ENCODE assay signal across 8 mouse cellular contexts in genomic region chr7:30194101-30194831, GRCm38 (mm10). TPM values are rescaled to one million over a fixed set of nuclear protein-coding genes. Genes with fewer than 3 reads are reported as not detected.
A peak's percentile ranks its signal among the peaks of the same experiment; 100 is the strongest.
DNase-seq lines count a peak whose midpoint lies in the region; ATAC-seq and TF ChIP-seq lines count a peak whose summit lies in the region.

No protein-coding gene starts in this region.

- no peaks in the 10 kb centered on the region for H3K9me3 ChIP-seq in forebrain, embryonic 15.5 days
- no peaks in the 10 kb centered on the region for H3K9me3 ChIP-seq in liver, embryonic 12.5 days (replicated peaks)
- H3K9me3 ChIP-seq in neural tube, embryonic 12.5 days, result no peaks in the 10 kb centered on the region

- peak overlapping the region; percentile 90 for H3K4me3 ChIP-seq in testis, adult 2 months (ENCODE audit: control insufficient read depth, low read depth, low read length)
- peak overlapping the region; percentile 90 for H3K4me3 ChIP-seq in cerebellum, adult 2 months (replicated peaks; ENCODE audit: insufficient read depth, low read depth, low read length)
- H3K4me3 ChIP-seq in forebrain, embryonic 15.5 days, result peak overlapping the region; percentile 82
- peak overlapping the region; percentile 79 for H3K4me3 ChIP-seq in liver, embryonic 12.5 days
- H3K4me3 ChIP-seq in neural tube, embryonic 12.5 days, result peak overlapping the region; percentile 73

- under 1% methylated on average over 26 of the region's 26 CpGs for WGBS in cerebellum, adult 2 months
- WGBS in forebrain, embryonic 15.5 days, result under 1% methylated on average over 26 of the region's 26 CpGs
- WGBS in liver, embryonic 12.5 days (ENCODE audit: insufficient replicate concordance), result under 1% methylated on average over 26 of the region's 26 CpGs
- WGBS in neural tube, embryonic 12.5 days, result 1% methylated on average over 26 of the region's 26 CpGs

- H3K4me1 ChIP-seq in testis, adult 2 months (ENCODE audit: control insufficient read depth, insufficient read depth, low read length), result peaks cover 33% of the 10 kb centered on the region
- H3K4me1 ChIP-seq in cerebellum, adult 2 months (ENCODE audit: control insufficient read depth, insufficient read depth, low read length), result peaks cover 20% of the 10 kb centered on the region
- peaks cover 26% of the 10 kb centered on the region for H3K4me1 ChIP-seq in forebrain, embryonic 15.5 days
- peaks cover 37% of the 10 kb centered on the region for H3K4me1 ChIP-seq in liver, embryonic 12.5 days
- peaks cover 23% of the 10 kb centered on the region for H3K4me1 ChIP-seq in neural tube, embryonic 12.5 days

- DNase-seq in testis, postnatal 14 days (ENCODE audit: low spot score), result no peak
- DNase-seq in cerebellum, adult 2 months, result peak; percentile 72 to 75
- peak; percentile 71 for DNase-seq in induced T-regulatory cell, adult 2 months (ENCODE audit: low read depth)
- no peak for DNase-seq in urinary bladder, adult 2 months (ENCODE audit: low spot score)

- TF ChIP-seq CTCF in testis, adult 2 months (IDR thresholded peaks at IDR 0.05; ENCODE audit: control insufficient read depth, insufficient read depth, insufficient replicate concordance, low read depth, low read length), result no peak
- TF ChIP-seq CTCF in cerebellum, adult 2 months (IDR thresholded peaks at IDR 0.05; ENCODE audit: borderline replicate concordance, insufficient read depth, low read depth, low read length), result no peak

- H3K9ac ChIP-seq in forebrain, embryonic 15.5 days (replicated peaks), result peak overlapping the region; percentile 70
- H3K9ac ChIP-seq in liver, embryonic 12.5 days, result peak overlapping the region; percentile 87
- peak overlapping the region; percentile 72 for H3K9ac ChIP-seq in neural tube, embryonic 12.5 days

- H3K27me3 ChIP-seq in testis, adult 2 months (ENCODE audit: control insufficient read depth, insufficient read depth, low read length), result no peaks in the 10 kb centered on the region
- no peaks in the 10 kb centered on the region for H3K27me3 ChIP-seq in cerebellum, adult 2 months (ENCODE audit: control insufficient read depth, insufficient read depth, low read length)
- no peaks in the 10 kb centered on the region for H3K27me3 ChIP-seq in forebrain, embryonic 15.5 days
- H3K27me3 ChIP-seq in liver, embryonic 12.5 days (replicated peaks), result no peaks in the 10 kb centered on the region
- no peaks in the 10 kb centered on the region for H3K27me3 ChIP-seq in neural tube, embryonic 12.5 days (replicated peaks)

- H3K36me3 ChIP-seq in testis, adult 2 months (ENCODE audit: control insufficient read depth, insufficient read depth, low read length), result no peaks in the 10 kb centered on the region
- H3K36me3 ChIP-seq in forebrain, embryonic 15.5 days, result peaks cover 21% of the 10 kb centered on the region
- peaks cover 38% of the 10 kb centered on the region for H3K36me3 ChIP-seq in liver, embryonic 12.5 days
- peaks cover 25% of the 10 kb centered on the region for H3K36me3 ChIP-seq in neural tube, embryonic 12.5 days

- peak overlapping the region; percentile 92 for H3K27ac ChIP-seq in testis, adult 2 months (ENCODE audit: control insufficient read depth, insufficient read depth, low read depth, low read length)
- peak overlapping the region; percentile 89 for H3K27ac ChIP-seq in cerebellum, adult 2 months (ENCODE audit: insufficient read depth, low read length)
- H3K27ac ChIP-seq in forebrain, embryonic 15.5 days (replicated peaks), result peak overlapping the region; percentile 77
- peak overlapping the region; percentile 92 for H3K27ac ChIP-seq in liver, embryonic 12.5 days
- H3K27ac ChIP-seq in neural tube, embryonic 12.5 days, result no peak overlapping the region

- peak overlapping the region; percentile 77 for H3K4me2 ChIP-seq in forebrain, embryonic 15.5 days (replicated peaks)
- peak overlapping the region; percentile 88 for H3K4me2 ChIP-seq in liver, embryonic 12.5 days
- H3K4me2 ChIP-seq in neural tube, embryonic 12.5 days (replicated peaks), result peak overlapping the region; percentile 88

- TF ChIP-seq POLR2A in testis, adult 2 months (IDR thresholded peaks at IDR 0.05; ENCODE audit: control insufficient read depth, low read depth, low read length), result no peak
- TF ChIP-seq POLR2A in cerebellum, adult 2 months (IDR thresholded peaks at IDR 0.05; ENCODE audit: borderline replicate concordance, insufficient read depth, low read length), result no peak

- ATAC-seq in forebrain, embryonic 15.5 days (replicated peaks), result peak; percentile 20
- ATAC-seq in liver, embryonic 12.5 days, result peak; percentile 51
- peak; percentile 36; the same call in 1 of the 2 replicates for ATAC-seq in neural tube, embryonic 12.5 days (ENCODE audit: low FRiP score, low read depth)

RNA-seq across cellular contexts. Expression of gene Capns1, which starts 4.3 kb away (rescaled TPM):
- 562 and 592 TPM in 2 replicates for polyA plus RNA-seq in testis, adult 2 months (2012; rRNA removed)
- polyA plus RNA-seq in cerebellum, adult 2 months (2012; rRNA removed), result 463 and 475 TPM in 2 replicates
- 62.5 and 67.8 TPM in 2 replicates for polyA plus RNA-seq in forebrain, embryonic 15.5 days (2015; fragmentation: Nextera tagmentation; extraction: Ambion mirVana)
- polyA plus RNA-seq in liver, embryonic 12.5 days (2016; fragmentation: Nextera tagmentation; extraction: Ambion mirVana), result 42.6 and 49.2 TPM in 2 replicates
- polyA plus RNA-seq in neural tube, embryonic 12.5 days (2016; fragmentation: Nextera tagmentation; extraction: Ambion mirVana), result 73.3 and 78.3 TPM in 2 replicates
- polyA plus RNA-seq in urinary bladder, adult 2 months (2012; rRNA removed), result 449 and 545 TPM in 2 replicates

RNA-seq across cellular contexts. Expression of gene Cox7a1, which starts 10.3 kb away (rescaled TPM):
- polyA plus RNA-seq in testis, adult 2 months (2012; rRNA removed), result 4.0 and 5.2 TPM in 2 replicates
- polyA plus RNA-seq in cerebellum, adult 2 months (2012; rRNA removed), result 24.7 and 32.0 TPM in 2 replicates
- 3.3 and 4.2 TPM in 2 replicates for polyA plus RNA-seq in forebrain, embryonic 15.5 days (2015; fragmentation: Nextera tagmentation; extraction: Ambion mirVana)
- 4.4 and 6.2 TPM in 2 replicates for polyA plus RNA-seq in liver, embryonic 12.5 days (2016; fragmentation: Nextera tagmentation; extraction: Ambion mirVana)
- polyA plus RNA-seq in neural tube, embryonic 12.5 days (2016; fragmentation: Nextera tagmentation; extraction: Ambion mirVana), result 2.9 and 5.8 TPM in 2 replicates
- 16.9 and 19.4 TPM in 2 replicates for polyA plus RNA-seq in urinary bladder, adult 2 months (2012; rRNA removed)

RNA-seq across cellular contexts. Expression of gene Zfp146, which starts 24.7 kb away (rescaled TPM):
- 5.8 and 6.4 TPM in 2 replicates for polyA plus RNA-seq in testis, adult 2 months (2012; rRNA removed)
- polyA plus RNA-seq in cerebellum, adult 2 months (2012; rRNA removed), result 37.6 and 38.0 TPM in 2 replicates
- 16.1 and 18.4 TPM in 2 replicates for polyA plus RNA-seq in forebrain, embryonic 15.5 days (2015; fragmentation: Nextera tagmentation; extraction: Ambion mirVana)
- 6.8 and 6.9 TPM in 2 replicates for polyA plus RNA-seq in liver, embryonic 12.5 days (2016; fragmentation: Nextera tagmentation; extraction: Ambion mirVana)
- polyA plus RNA-seq in neural tube, embryonic 12.5 days (2016; fragmentation: Nextera tagmentation; extraction: Ambion mirVana), result 14.6 and 15.6 TPM in 2 replicates
- polyA plus RNA-seq in urinary bladder, adult 2 months (2012; rRNA removed), result 49.8 and 50.1 TPM in 2 replicates

RNA-seq across cellular contexts. Expression of gene Polr2i, which starts 37.5 kb away (rescaled TPM):
- 242 and 257 TPM in 2 replicates for polyA plus RNA-seq in testis, adult 2 months (2012; rRNA removed)
- polyA plus RNA-seq in cerebellum, adult 2 months (2012; rRNA removed), result 167 and 182 TPM in 2 replicates
- polyA plus RNA-seq in forebrain, embryonic 15.5 days (2015; fragmentation: Nextera tagmentation; extraction: Ambion mirVana), result 173 and 193 TPM in 2 replicates
- polyA plus RNA-seq in liver, embryonic 12.5 days (2016; fragmentation: Nextera tagmentation; extraction: Ambion mirVana), result 73.4 and 79.5 TPM in 2 replicates
- polyA plus RNA-seq in neural tube, embryonic 12.5 days (2016; fragmentation: Nextera tagmentation; extraction: Ambion mirVana), result 156 and 166 TPM in 2 replicates
- 107 and 140 TPM in 2 replicates for polyA plus RNA-seq in urinary bladder, adult 2 months (2012; rRNA removed)

RNA-seq across cellular contexts. Expression of gene Tbcb, which starts 37.8 kb away (rescaled TPM):
- 65.7 and 66.2 TPM in 2 replicates for polyA plus RNA-seq in testis, adult 2 months (2012; rRNA removed)
- polyA plus RNA-seq in cerebellum, adult 2 months (2012; rRNA removed), result 134 and 147 TPM in 2 replicates
- 352 and 364 TPM in 2 replicates for polyA plus RNA-seq in forebrain, embryonic 15.5 days (2015; fragmentation: Nextera tagmentation; extraction: Ambion mirVana)
- 75.0 and 77.3 TPM in 2 replicates for polyA plus RNA-seq in liver, embryonic 12.5 days (2016; fragmentation: Nextera tagmentation; extraction: Ambion mirVana)
- polyA plus RNA-seq in neural tube, embryonic 12.5 days (2016; fragmentation: Nextera tagmentation; extraction: Ambion mirVana), result 292 and 299 TPM in 2 replicates
- 84.3 and 84.5 TPM in 2 replicates for polyA plus RNA-seq in urinary bladder, adult 2 months (2012; rRNA removed)

Comparison
In these comparisons a context has a peak if more than half of its experiments do, and no peak if none do; other contexts are left out.
1. DNase-seq: peak in cerebellum, adult 2 months (2 of 2) and induced T-regulatory cell, adult 2 months (single experiment); none in testis, postnatal 14 days (single experiment) and urinary bladder, adult 2 months (single experiment).
2. Peak in every context shown above with its lines, with median percentiles within 50 percentile points of each other: H3K4me3 ChIP-seq, ATAC-seq, H3K4me2 ChIP-seq and H3K9ac ChIP-seq.